Mouse (Mus musculus): ENCODE measurements around the gene Camsap3. TPM values are rescaled to one million over a fixed set of nuclear protein-coding genes. Genes with fewer than 3 reads are reported as not detected.

Gene Camsap3
- polyA plus RNA-seq, 1 experiment from 2014 or later = 16.4 TPM

DNA sequence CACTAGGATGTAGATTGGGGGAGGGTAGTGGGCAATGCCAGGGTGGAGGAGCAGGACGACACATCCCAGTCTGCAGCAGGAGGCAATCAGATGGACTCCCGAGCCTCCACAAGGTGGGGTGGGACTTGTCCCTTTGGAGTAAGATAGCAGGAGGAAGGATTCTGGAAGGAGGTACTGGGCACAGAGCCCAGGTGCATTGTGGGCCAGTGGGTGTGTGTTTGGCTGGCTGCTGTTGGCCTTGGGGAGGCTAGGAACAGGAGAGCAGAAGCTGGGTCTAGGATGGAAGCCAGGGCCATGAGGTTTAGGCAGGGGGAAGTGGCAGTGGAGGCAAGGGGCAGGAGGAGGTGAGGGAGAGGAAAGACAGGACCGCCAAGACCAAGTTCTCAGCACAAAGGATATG is 6.4 kb downstream of the Camsap3 start:
- no peak overlapping the region for H3K27ac ChIP-seq (ENCODE audit: low read depth, low read length)

DNA sequence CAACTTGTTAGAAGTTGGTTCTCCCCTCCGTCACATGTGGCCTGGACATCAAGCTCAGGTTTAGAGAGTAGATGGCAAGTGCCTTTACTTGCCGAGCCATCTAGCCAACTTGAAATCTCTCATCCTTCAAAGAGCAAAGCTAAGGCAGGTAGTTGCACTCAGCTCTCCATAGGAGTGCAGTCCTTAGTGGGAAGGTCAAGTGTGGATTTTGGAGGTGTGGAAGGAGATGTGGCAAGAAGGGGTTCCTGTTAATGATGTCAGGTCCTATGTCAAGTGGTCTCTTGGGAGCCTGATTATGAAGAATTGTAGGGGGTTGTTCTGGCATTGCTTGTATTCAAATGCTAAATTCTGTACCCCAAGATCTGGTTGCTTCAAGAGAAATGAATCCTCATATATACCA is 7.4 kb downstream of the Camsap3 start:
- H3K9me3 ChIP-seq (ENCODE audit: control insufficient read depth, low read length) = no peaks in the 10 kb centered on the region
- no peaks in the 10 kb centered on the region for H3K27me3 ChIP-seq (ENCODE audit: control insufficient read depth, insufficient read depth, low read length)
- H3K4me3 ChIP-seq (ENCODE audit: low read depth, low read length) = no peak overlapping the region
- ATAC-seq (replicated peaks; ENCODE audit: low FRiP score) = no peak
- no peak overlapping the region for H3K27ac ChIP-seq (ENCODE audit: low read depth, low read length)
- no peaks in the 10 kb centered on the region for H3K4me1 ChIP-seq (replicated peaks; ENCODE audit: control insufficient read depth, insufficient read depth, low read length)
- no peak for DNase-seq (ENCODE audit: low spot score)
- H3K9ac ChIP-seq (ENCODE audit: low read length) = no peak overlapping the region
- no peak overlapping the region for H3K4me2 ChIP-seq (ENCODE audit: low read depth, low read length, severe bottlenecking)
- no peaks in the 10 kb centered on the region; the same call in 1 of the 2 replicates for H3K36me3 ChIP-seq (ENCODE audit: control insufficient read depth, insufficient read depth, low read length)
- 77% methylated on average over 2 of the region's 2 CpGs for WGBS

More for the DNA sequence above, 6.4 kb downstream of the Camsap3 start:
- Histone ChIP-seq H3K9ac (ENCODE audit: low read length) (no peak overlapping the region), H3K36me3 (ENCODE audit: control insufficient read depth, insufficient read depth, low read length) (no peaks in the 10 kb centered on the region; the same call in 1 of the 2 replicates), H3K9me3 (ENCODE audit: control insufficient read depth, low read length) (no peaks in the 10 kb centered on the region), H3K27me3 (ENCODE audit: control insufficient read depth, insufficient read depth, low read length) (no peaks in the 10 kb centered on the region), H3K4me2 (ENCODE audit: low read depth, low read length, severe bottlenecking) (no peak overlapping the region), H3K4me1 (replicated peaks; ENCODE audit: control insufficient read depth, insufficient read depth, low read length) (no peaks in the 10 kb centered on the region), H3K4me3 (ENCODE audit: low read depth, low read length) (no peak overlapping the region)
- no peak for DNase-seq (ENCODE audit: low spot score)
- no peak for ATAC-seq (replicated peaks; ENCODE audit: low FRiP score)
- 70% methylated on average over 3 of the region's 3 CpGs for WGBS

DNA sequence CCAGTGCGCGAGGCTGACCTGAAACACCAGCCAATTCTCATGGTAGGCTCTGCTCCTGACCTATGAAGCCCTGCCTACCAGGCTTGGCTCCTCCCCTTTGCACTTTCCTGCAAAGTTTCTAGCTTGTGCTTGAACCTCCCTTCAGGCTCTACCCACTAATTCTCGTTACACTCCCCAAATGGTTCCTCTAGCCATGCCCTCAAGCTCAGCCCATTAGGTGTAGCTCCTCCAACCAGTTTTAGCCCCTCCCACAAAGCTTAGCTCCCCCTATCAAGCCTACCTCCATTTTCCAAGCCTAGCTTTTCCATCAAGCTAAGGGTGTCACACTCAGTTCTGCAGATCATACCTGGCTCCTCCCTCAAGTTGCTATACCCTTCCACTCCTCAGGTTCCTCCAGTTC is 11.0 kb downstream of the Camsap3 start:
- no peaks in the 10 kb centered on the region for H3K4me1 ChIP-seq (replicated peaks; ENCODE audit: control insufficient read depth, insufficient read depth, low read length)
- ATAC-seq (replicated peaks; ENCODE audit: low FRiP score) (no peak), DNase-seq (ENCODE audit: low spot score) (no peak)
- no peaks in the 10 kb centered on the region for H3K27me3 ChIP-seq (ENCODE audit: control insufficient read depth, insufficient read depth, low read length)
- H3K27ac ChIP-seq (ENCODE audit: low read depth, low read length) = no peak overlapping the region
- H3K9ac ChIP-seq (ENCODE audit: low read length) = no peak overlapping the region
- no peaks in the 10 kb centered on the region; the same call in 1 of the 2 replicates for H3K36me3 ChIP-seq (ENCODE audit: control insufficient read depth, insufficient read depth, low read length)
- H3K4me2 ChIP-seq (ENCODE audit: low read depth, low read length, severe bottlenecking) = no peak overlapping the region
- H3K4me3 ChIP-seq (ENCODE audit: low read depth, low read length) = no peak overlapping the region
- WGBS = 75% methylated on average over 3 of the region's 3 CpGs
- H3K9me3 ChIP-seq (ENCODE audit: control insufficient read depth, low read length) = no peaks in the 10 kb centered on the region

DNA sequence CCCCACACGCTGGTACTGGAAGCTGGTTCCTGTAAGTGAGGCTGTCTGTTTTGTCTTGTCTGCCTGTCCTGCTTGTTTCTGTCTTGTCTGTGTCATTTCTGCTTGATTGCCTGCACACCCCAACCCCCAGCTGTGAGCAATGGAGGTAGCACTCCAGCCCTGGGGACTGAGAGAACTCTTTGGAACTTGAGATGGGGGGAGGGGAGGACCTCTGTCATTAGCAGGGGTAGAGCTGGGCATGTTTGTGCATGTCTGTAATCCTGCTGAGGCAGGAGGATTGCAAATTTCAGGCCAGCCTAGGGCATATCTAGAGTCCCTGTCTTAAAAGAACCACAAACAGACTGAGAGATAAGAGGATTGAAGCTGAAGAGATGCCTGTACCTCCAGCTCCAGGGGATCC is 12.1 kb downstream of the Camsap3 start:
- DNase-seq (ENCODE audit: low spot score) = no peak
- Histone ChIP-seq H3K9me3 (ENCODE audit: control insufficient read depth, low read length) (no peaks in the 10 kb centered on the region), H3K27ac (ENCODE audit: low read depth, low read length) (no peak overlapping the region), H3K4me2 (ENCODE audit: low read depth, low read length, severe bottlenecking) (no peak overlapping the region), H3K9ac (ENCODE audit: low read length) (no peak overlapping the region), H3K36me3 (ENCODE audit: control insufficient read depth, insufficient read depth, low read length) (no peaks in the 10 kb centered on the region; the same call in 1 of the 2 replicates), H3K27me3 (ENCODE audit: control insufficient read depth, insufficient read depth, low read length) (no peaks in the 10 kb centered on the region), H3K4me3 (ENCODE audit: low read depth, low read length) (no peak overlapping the region), H3K4me1 (replicated peaks; ENCODE audit: control insufficient read depth, insufficient read depth, low read length) (no peaks in the 10 kb centered on the region)
- ATAC-seq (replicated peaks; ENCODE audit: low FRiP score) = no peak
- WGBS = 93% methylated on average over 1 of the region's 1 CpGs

DNA sequence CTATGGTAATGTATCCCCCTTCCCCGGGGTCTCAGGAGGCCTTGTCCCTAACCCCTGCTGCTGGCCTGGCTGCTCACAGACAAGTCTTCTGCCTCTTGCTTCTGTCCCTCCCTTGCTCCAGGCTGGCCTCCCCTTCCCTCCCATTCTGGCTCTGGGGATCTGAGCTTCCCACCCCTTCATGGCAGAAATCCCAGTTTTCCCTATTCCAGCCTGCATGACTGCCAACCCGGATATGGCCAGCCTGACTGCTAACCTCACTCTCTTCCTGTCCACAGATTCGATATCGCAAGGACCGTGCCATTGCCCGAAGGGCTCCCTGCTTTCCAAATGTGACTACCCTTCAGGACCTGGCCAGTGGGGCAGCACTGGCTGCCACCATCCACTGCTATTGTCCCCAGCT is 13.3 kb downstream of the Camsap3 start:
- no peaks in the 10 kb centered on the region; the same call in 1 of the 2 replicates for H3K36me3 ChIP-seq (ENCODE audit: control insufficient read depth, insufficient read depth, low read length)
- no peak for ATAC-seq (replicated peaks; ENCODE audit: low FRiP score)
- 93% methylated on average over 6 of the region's 6 CpGs for WGBS

DNA sequence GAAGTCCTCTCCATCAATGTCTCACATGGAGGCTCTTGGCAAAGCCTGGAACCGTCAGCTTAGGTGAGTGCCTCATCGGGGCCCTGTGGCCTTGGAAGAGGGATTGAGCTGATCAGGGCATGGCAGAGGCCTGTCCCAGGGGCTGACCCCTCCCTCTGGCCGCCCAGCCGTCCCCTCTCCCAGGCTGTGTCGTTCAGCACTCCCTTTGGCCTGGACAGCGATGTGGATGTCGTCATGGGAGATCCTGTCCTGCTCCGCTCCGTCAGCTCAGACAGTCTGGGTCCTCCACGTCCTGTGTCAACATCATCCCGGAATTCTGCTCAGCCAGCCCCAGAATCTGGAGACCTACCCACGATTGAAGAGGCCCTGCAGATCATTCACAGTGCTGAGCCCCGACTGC is 16.3 kb downstream of the Camsap3 start:
- DNase-seq (ENCODE audit: low spot score) = no peak
- 84% methylated on average over 12 of the region's 13 CpGs for WGBS
- Histone ChIP-seq H3K9ac (ENCODE audit: low read length) (no peak overlapping the region), H3K4me1 (replicated peaks; ENCODE audit: control insufficient read depth, insufficient read depth, low read length) (no peaks in the 10 kb centered on the region), H3K4me2 (ENCODE audit: low read depth, low read length, severe bottlenecking) (no peak overlapping the region), H3K27me3 (ENCODE audit: control insufficient read depth, insufficient read depth, low read length) (no peaks in the 10 kb centered on the region), H3K4me3 (ENCODE audit: low read depth, low read length) (no peak overlapping the region), H3K36me3 (ENCODE audit: control insufficient read depth, insufficient read depth, low read length) (no peaks in the 10 kb centered on the region; the same call in 1 of the 2 replicates), H3K27ac (ENCODE audit: low read depth, low read length) (no peak overlapping the region), H3K9me3 (ENCODE audit: control insufficient read depth, low read length) (no peaks in the 10 kb centered on the region)
- no peak for ATAC-seq (replicated peaks; ENCODE audit: low FRiP score)

More for the DNA sequence above, 13.3 kb downstream of the Camsap3 start:
- no peak overlapping the region for H3K4me2 ChIP-seq (ENCODE audit: low read depth, low read length, severe bottlenecking)
- no peaks in the 10 kb centered on the region for H3K27me3 ChIP-seq (ENCODE audit: control insufficient read depth, insufficient read depth, low read length)
- no peak overlapping the region for H3K4me3 ChIP-seq (ENCODE audit: low read depth, low read length)
- H3K4me1 ChIP-seq (replicated peaks; ENCODE audit: control insufficient read depth, insufficient read depth, low read length) = no peaks in the 10 kb centered on the region
- H3K9ac ChIP-seq (ENCODE audit: low read length) = no peak overlapping the region
- H3K9me3 ChIP-seq (ENCODE audit: control insufficient read depth, low read length) = no peaks in the 10 kb centered on the region
- no peak overlapping the region for H3K27ac ChIP-seq (ENCODE audit: low read depth, low read length)
- no peak for DNase-seq (ENCODE audit: low spot score)

DNA sequence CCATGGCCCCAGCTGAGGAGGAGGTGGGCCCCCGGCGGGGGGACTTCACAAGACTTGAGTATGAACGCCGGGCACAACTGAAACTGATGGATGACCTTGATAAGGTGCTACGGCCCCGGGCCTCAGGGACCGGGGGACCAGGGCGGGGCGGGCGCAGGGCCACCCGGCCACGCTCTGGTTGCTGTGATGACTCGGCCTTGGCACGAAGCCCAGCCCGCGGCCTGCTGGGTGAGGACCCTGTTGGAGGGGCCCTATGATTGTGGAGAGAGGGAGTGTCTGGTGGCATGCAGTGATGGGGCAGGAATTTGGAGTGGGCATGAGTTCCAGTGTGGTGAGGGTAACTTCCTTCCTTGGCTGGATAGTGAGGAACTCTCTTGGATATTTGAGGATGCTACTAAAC is 19.5 kb downstream of the Camsap3 start:
- no peak for DNase-seq (ENCODE audit: low spot score)
- H3K27ac ChIP-seq (ENCODE audit: low read depth, low read length) = no peak overlapping the region
- H3K27me3 ChIP-seq (ENCODE audit: control insufficient read depth, insufficient read depth, low read length) = no peaks in the 10 kb centered on the region
- 93% methylated on average over 16 of the region's 16 CpGs for WGBS
- no peaks in the 10 kb centered on the region for H3K4me1 ChIP-seq (replicated peaks; ENCODE audit: control insufficient read depth, insufficient read depth, low read length)
- H3K4me2 ChIP-seq (ENCODE audit: low read depth, low read length, severe bottlenecking) = no peak overlapping the region
- no peak for ATAC-seq (replicated peaks; ENCODE audit: low FRiP score)
- peaks cover 4% of the 10 kb centered on the region; the same call in 1 of the 2 replicates for H3K36me3 ChIP-seq (ENCODE audit: control insufficient read depth, insufficient read depth, low read length)
- no peak overlapping the region for H3K9ac ChIP-seq (ENCODE audit: low read length)
- H3K9me3 ChIP-seq (ENCODE audit: control insufficient read depth, low read length) = no peaks in the 10 kb centered on the region
- H3K4me3 ChIP-seq (ENCODE audit: low read depth, low read length) = no peak overlapping the region

DNA sequence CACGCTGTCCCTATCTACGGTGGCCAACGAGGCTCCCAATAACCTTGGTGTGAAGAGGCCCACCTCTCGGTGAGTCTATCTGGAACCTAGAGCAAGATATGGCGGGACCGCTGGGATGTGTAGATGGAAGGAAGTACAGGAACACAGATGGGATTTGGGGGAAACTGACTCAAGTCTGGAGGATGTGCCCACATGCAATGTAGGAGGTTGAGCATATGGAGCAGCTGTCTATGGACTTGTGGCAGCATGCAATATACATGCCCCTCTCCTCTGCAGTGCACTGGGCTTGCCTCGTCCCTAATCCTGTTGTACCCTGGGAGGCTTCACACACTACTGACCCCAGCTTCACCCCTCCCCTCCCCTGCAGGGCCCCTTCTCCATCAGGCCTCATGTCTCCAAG is 20.7 kb downstream of the Camsap3 start:
- H3K27ac ChIP-seq (ENCODE audit: low read depth, low read length) = no peak overlapping the region
- H3K9ac ChIP-seq (ENCODE audit: low read length) = no peak overlapping the region
- H3K4me2 ChIP-seq (ENCODE audit: low read depth, low read length, severe bottlenecking) = no peak overlapping the region
- no peak for ATAC-seq (replicated peaks; ENCODE audit: low FRiP score)
- no peak for DNase-seq (ENCODE audit: low spot score)
- no peaks in the 10 kb centered on the region for H3K9me3 ChIP-seq (ENCODE audit: control insufficient read depth, low read length)
- 86% methylated on average over 6 of the region's 7 CpGs for WGBS
- H3K4me3 ChIP-seq (ENCODE audit: low read depth, low read length) = no peak overlapping the region
- H3K27me3 ChIP-seq (ENCODE audit: control insufficient read depth, insufficient read depth, low read length) = no peaks in the 10 kb centered on the region
- H3K4me1 ChIP-seq (replicated peaks; ENCODE audit: control insufficient read depth, insufficient read depth, low read length) = no peaks in the 10 kb centered on the region
- H3K36me3 ChIP-seq (ENCODE audit: control insufficient read depth, insufficient read depth, low read length) = peaks cover 4% of the 10 kb centered on the region; the same call in 1 of the 2 replicates

DNA sequence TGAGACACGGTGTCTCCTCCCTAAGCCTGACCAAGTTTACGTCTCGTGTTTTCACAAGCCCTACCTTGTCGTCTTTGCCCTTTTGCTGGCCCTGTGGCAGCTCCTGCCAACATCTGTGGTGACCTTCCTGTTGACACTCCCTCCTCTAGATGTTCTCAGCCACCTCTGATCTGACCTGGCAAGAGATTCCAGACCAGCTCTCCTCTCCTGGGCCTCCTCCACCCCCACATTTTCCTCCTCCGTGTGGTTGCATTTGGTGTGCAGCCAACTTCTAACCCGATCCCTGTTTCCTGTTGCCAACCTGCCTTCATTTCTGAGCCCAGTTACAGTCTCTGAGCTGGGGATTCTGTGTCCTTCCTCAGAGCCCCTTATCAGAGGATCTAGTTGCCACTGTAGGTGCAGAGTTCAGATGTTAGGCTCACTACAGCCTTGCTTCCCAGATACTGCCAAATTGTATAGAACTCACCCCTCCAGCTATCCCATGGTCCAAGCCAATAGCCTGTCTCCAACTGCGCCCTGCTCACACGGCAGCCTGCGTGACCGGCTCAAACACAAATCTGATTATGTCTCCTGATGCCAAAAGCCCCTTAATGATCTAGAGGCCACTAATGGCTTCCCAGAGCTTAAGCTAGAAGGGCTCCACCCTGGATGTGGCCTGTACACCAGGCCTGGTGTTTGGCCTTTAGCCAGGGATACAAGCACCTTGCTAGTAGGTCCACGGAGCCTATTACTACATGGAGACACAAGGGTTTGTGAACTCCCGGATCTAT is 22.1 kb downstream of the Camsap3 start:
- H3K27me3 ChIP-seq (ENCODE audit: control insufficient read depth, insufficient read depth, low read length) = no peaks in the 10 kb centered on the region
- no peaks in the 10 kb centered on the region for H3K4me1 ChIP-seq (replicated peaks; ENCODE audit: control insufficient read depth, insufficient read depth, low read length)
- H3K9me3 ChIP-seq (ENCODE audit: control insufficient read depth, low read length) = no peaks in the 10 kb centered on the region
- ATAC-seq (replicated peaks; ENCODE audit: low FRiP score) (no peak), DNase-seq (ENCODE audit: low spot score) (no peak)
- H3K4me3 ChIP-seq (ENCODE audit: low read depth, low read length) = no peak overlapping the region
- H3K4me2 ChIP-seq (ENCODE audit: low read depth, low read length, severe bottlenecking) = no peak overlapping the region
- H3K9ac ChIP-seq (ENCODE audit: low read length) = no peak overlapping the region
- WGBS = 91% methylated on average over 12 of the region's 12 CpGs
- no peak overlapping the region for H3K27ac ChIP-seq (ENCODE audit: low read depth, low read length)
- peaks cover 4% of the 10 kb centered on the region; the same call in 1 of the 2 replicates for H3K36me3 ChIP-seq (ENCODE audit: control insufficient read depth, insufficient read depth, low read length)

Measured in forebrain, embryonic 11.5 days (tissue).